Mouse (Mus musculus): Measurements from ENCODE around the gene Catsperz.
A peak's percentile ranks its signal among the peaks of the same experiment; 100 is the strongest.
"Not testable (repeated sequence)": the region's sequence is repeated elsewhere in the genome, so short reads cannot be mapped to it uniquely, and the experiment has no call there.

The Catsperz gene

GRCm38 (mm10) chr19:6907811-6908540, 17.2 kb downstream of the Catsperz start:
- DNase-seq (ENCODE audit: low read depth), result no peak

GRCm38 (mm10) chr19:6907094-6907493, 18.1 kb downstream of the Catsperz start:
- no peak for DNase-seq (ENCODE audit: low read depth)

- DNase-seq (ENCODE audit: low read depth), result no peak
These were observed 19.0 kb downstream of the Catsperz start for GRCm38 (mm10) chr19:6906199-6906598.

- no peak for DNase-seq (ENCODE audit: low read depth)
These were observed 19.6 kb downstream of the Catsperz start for GRCm38 (mm10) chr19:6905498-6906159.

- DNase-seq (ENCODE audit: low read depth), result no peak
These were observed 20.3 kb downstream of the Catsperz start for GRCm38 (mm10) chr19:6904846-6905245.

GRCm38 (mm10) chr19:6903031-6903430, 22.1 kb downstream of the Catsperz start:
- DNase-seq (ENCODE audit: low read depth), result no peak

GRCm38 (mm10) chr19:6899641-6900040, 25.5 kb downstream of the Catsperz start:
- no peak for DNase-seq (ENCODE audit: low read depth)

GRCm38 (mm10) chr19:6895608-6896305, 29.4 kb downstream of the Catsperz start:
- not testable (repeated sequence) for DNase-seq (ENCODE audit: low read depth)

GRCm38 (mm10) chr19:6893731-6894451, 31.3 kb downstream of the Catsperz start:
- no peak for DNase-seq (ENCODE audit: low read depth)

GRCm38 (mm10) chr19:6892512-6892911, 32.7 kb downstream of the Catsperz start:
- DNase-seq (ENCODE audit: low read depth), result no peak

GRCm38 (mm10) chr19:6877965-6878364, 47.2 kb downstream of the Catsperz start:
- no peak for DNase-seq (ENCODE audit: low read depth)

GRCm38 (mm10) chr19:6876799-6877198, 48.4 kb downstream of the Catsperz start:
- DNase-seq (ENCODE audit: low read depth), result peak; percentile 71

GRCm38 (mm10) chr19:6875834-6876233, 49.3 kb downstream of the Catsperz start:
- DNase-seq (ENCODE audit: low read depth), result no peak

GRCm38 (mm10) chr19:6874257-6874656, 50.9 kb downstream of the Catsperz start:
- DNase-seq (ENCODE audit: low read depth), result no peak

GRCm38 (mm10) chr19:6872701-6873100, 52.5 kb downstream of the Catsperz start:
- DNase-seq (ENCODE audit: low read depth), result no peak

Data from fibroblast of lung, adult 2 months (primary cell).